In genomic region chr7:80103335-80103734, GRCm38 (mm10) we compare ENCODE assay signal across 19 mouse cellular contexts. TPM values are rescaled to one million over a fixed set of nuclear protein-coding genes. Genes with fewer than 3 reads are reported as not detected.
DNase-seq lines count a peak whose midpoint lies in the region; ATAC-seq and TF ChIP-seq lines count a peak whose summit lies in the region.
"Had no signal": no experiment of that assay in that cellular context is flagged by ENCODE, and none has a peak within 500 bp of the region (broad histone marks: within the 10 kb centered on the region; RNA-seq: fewer than 3 reads in every experiment).

No protein-coding gene starts in this region.

- no peak for TF ChIP-seq CTCF in midbrain, postnatal 0 days (IDR thresholded peaks at IDR 0.05)

- no peaks in the 10 kb centered on the region for H3K9me3 ChIP-seq in forebrain, embryonic 14.5 days (replicated peaks; ENCODE audit: control insufficient read depth, low read length)
- no peaks in the 10 kb centered on the region; the same call in 1 of the 2 replicates for H3K9me3 ChIP-seq in forebrain, embryonic 10.5 days
- H3K9me3 ChIP-seq in heart, embryonic 15.5 days (replicated peaks): no peaks in the 10 kb centered on the region
- no peaks in the 10 kb centered on the region for H3K9me3 ChIP-seq in heart, embryonic 11.5 days (replicated peaks; ENCODE audit: control insufficient read depth, low read length)
- no peaks in the 10 kb centered on the region for H3K9me3 ChIP-seq in midbrain, postnatal 0 days (ENCODE audit: low read length)
- no peaks in the 10 kb centered on the region for H3K9me3 ChIP-seq in midbrain, embryonic 15.5 days
- no peaks in the 10 kb centered on the region for H3K9me3 ChIP-seq in intestine, embryonic 15.5 days
- H3K9me3 ChIP-seq: embryonic facial prominence, embryonic 15.5 days; heart, embryonic 10.5 days had no signal

- H3K9ac ChIP-seq in forebrain, embryonic 14.5 days (ENCODE audit: low read length): no peak overlapping the region
- no peak overlapping the region for H3K9ac ChIP-seq in heart, embryonic 15.5 days
- H3K9ac ChIP-seq in heart, embryonic 11.5 days (ENCODE audit: low read depth, low read length): no peak overlapping the region
- no peak overlapping the region for H3K9ac ChIP-seq in midbrain, postnatal 0 days (replicated peaks; ENCODE audit: low read length, poor library complexity, severe bottlenecking)
- no peak overlapping the region for H3K9ac ChIP-seq in midbrain, embryonic 15.5 days
- no peak overlapping the region for H3K9ac ChIP-seq in intestine, embryonic 15.5 days
- H3K9ac ChIP-seq: embryonic facial prominence, embryonic 15.5 days had no signal

- peak; percentile 43 for DNase-seq in forebrain, embryonic 14.5 days (ENCODE audit: low spot score)
- DNase-seq in forebrain, embryonic 10.5 days (ENCODE audit: extremely low spot score, low spot score): no peak
- DNase-seq in midbrain, postnatal 0 days (ENCODE audit: low spot score): peak; percentile 43
- DNase-seq: adrenal gland, adult 2 months; adrenal gland, postnatal 25 days; cerebellum, adult 11-12 months; embryo, embryonic 11 days; gastrocnemius, postnatal 36 days; heart, adult 18-20 months; heart, postnatal 36 days; kidney, adult 8-10 months had no signal

- H3K4me2 ChIP-seq in forebrain, embryonic 14.5 days (ENCODE audit: low read length): no peak overlapping the region
- H3K4me2 ChIP-seq in heart, embryonic 15.5 days: no peak overlapping the region
- H3K4me2 ChIP-seq in heart, embryonic 11.5 days: no peak overlapping the region
- H3K4me2 ChIP-seq in midbrain, postnatal 0 days (ENCODE audit: low read depth, low read length, poor library complexity, severe bottlenecking): no peak overlapping the region
- H3K4me2 ChIP-seq in midbrain, embryonic 15.5 days: no peak overlapping the region
- H3K4me2 ChIP-seq in intestine, embryonic 15.5 days (replicated peaks): no peak overlapping the region
- H3K4me2 ChIP-seq: embryonic facial prominence, embryonic 15.5 days had no signal

- no peaks in the 10 kb centered on the region for H3K27me3 ChIP-seq in forebrain, embryonic 14.5 days (replicated peaks; ENCODE audit: control insufficient read depth, insufficient read depth, low read length)
- no peaks in the 10 kb centered on the region for H3K27me3 ChIP-seq in forebrain, embryonic 10.5 days (ENCODE audit: poor library complexity, severe bottlenecking)
- no peaks in the 10 kb centered on the region for H3K27me3 ChIP-seq in heart, embryonic 15.5 days
- H3K27me3 ChIP-seq in heart, embryonic 11.5 days (ENCODE audit: control insufficient read depth, insufficient read depth, low read length): no peaks in the 10 kb centered on the region
- H3K27me3 ChIP-seq in midbrain, postnatal 0 days (ENCODE audit: insufficient read depth, low read length): no peaks in the 10 kb centered on the region
- no peaks in the 10 kb centered on the region for H3K27me3 ChIP-seq in midbrain, embryonic 15.5 days (replicated peaks)
- H3K27me3 ChIP-seq in intestine, embryonic 15.5 days (replicated peaks): no peaks in the 10 kb centered on the region
- H3K27me3 ChIP-seq: embryonic facial prominence, embryonic 15.5 days had no signal

- no peaks in the 10 kb centered on the region for H3K4me1 ChIP-seq in forebrain, embryonic 14.5 days (ENCODE audit: control insufficient read depth, insufficient read depth, low read length)
- H3K4me1 ChIP-seq in forebrain, embryonic 10.5 days: 0 out of 2 replicates have a peak, but pooled peaks cover 5% of the 10 kb centered on the region
- H3K4me1 ChIP-seq in heart, embryonic 15.5 days (replicated peaks): peaks cover 25% of the 10 kb centered on the region
- H3K4me1 ChIP-seq in heart, embryonic 11.5 days (ENCODE audit: control insufficient read depth, insufficient read depth, low read length): peaks cover 5% of the 10 kb centered on the region
- no peaks in the 10 kb centered on the region for H3K4me1 ChIP-seq in midbrain, postnatal 0 days (ENCODE audit: insufficient read depth, low read length)
- H3K4me1 ChIP-seq in midbrain, embryonic 15.5 days: no peaks in the 10 kb centered on the region
- no peaks in the 10 kb centered on the region; the same call in none of the 2 replicates for H3K4me1 ChIP-seq in intestine, embryonic 15.5 days (replicated peaks)
- H3K4me1 ChIP-seq: embryonic facial prominence, embryonic 15.5 days had no signal

- 81% methylated on average over 3 of the region's 3 CpGs for WGBS in forebrain, embryonic 14.5 days
- WGBS in forebrain, embryonic 10.5 days: 86% methylated on average over 3 of the region's 3 CpGs
- WGBS in heart, embryonic 15.5 days: 85% methylated on average over 3 of the region's 3 CpGs
- WGBS in heart, embryonic 11.5 days (ENCODE audit: insufficient replicate concordance): 88% methylated on average over 3 of the region's 3 CpGs
- WGBS in midbrain, postnatal 0 days: 79% methylated on average over 3 of the region's 3 CpGs
- 80% methylated on average over 3 of the region's 3 CpGs for WGBS in midbrain, embryonic 15.5 days
- WGBS in intestine, embryonic 15.5 days: 74% methylated on average over 3 of the region's 3 CpGs

- H3K4me3 ChIP-seq in forebrain, embryonic 14.5 days (ENCODE audit: low read depth, low read length): no peak overlapping the region
- no peak overlapping the region for H3K4me3 ChIP-seq in forebrain, embryonic 10.5 days
- H3K4me3 ChIP-seq in heart, embryonic 15.5 days: no peak overlapping the region
- no peak overlapping the region for H3K4me3 ChIP-seq in heart, embryonic 11.5 days (ENCODE audit: low read depth, low read length)
- H3K4me3 ChIP-seq in midbrain, postnatal 0 days (ENCODE audit: low read depth, low read length): no peak overlapping the region
- no peak overlapping the region for H3K4me3 ChIP-seq in midbrain, embryonic 15.5 days
- H3K4me3 ChIP-seq in intestine, embryonic 15.5 days (replicated peaks): no peak overlapping the region
- H3K4me3 ChIP-seq: embryonic facial prominence, embryonic 15.5 days; erythroblast, embryonic 14.5 days; heart, embryonic 10.5 days had no signal

- peak; percentile 71 for ATAC-seq in forebrain, embryonic 14.5 days
- 0 out of 2 replicates have a peak, but pooled peaks have one; percentile 10 for ATAC-seq in heart, embryonic 15.5 days (replicated peaks; ENCODE audit: insufficient number of reproducible peaks, insufficient read depth, low FRiP score, low read depth)
- no peak for ATAC-seq in heart, embryonic 11.5 days (replicated peaks; ENCODE audit: insufficient number of reproducible peaks, low FRiP score, low TSS enrichment)
- ATAC-seq in midbrain, postnatal 0 days (ENCODE audit: low FRiP score): no peak
- no peak for ATAC-seq in midbrain, embryonic 15.5 days (replicated peaks)
- ATAC-seq in intestine, embryonic 15.5 days: no peak
- ATAC-seq: intestine, postnatal 0 days had no signal

- peaks cover 52% of the 10 kb centered on the region for H3K36me3 ChIP-seq in forebrain, embryonic 14.5 days (ENCODE audit: control insufficient read depth, insufficient read depth, low read length)
- peaks cover 86% of the 10 kb centered on the region for H3K36me3 ChIP-seq in forebrain, embryonic 10.5 days (replicated peaks)
- H3K36me3 ChIP-seq in heart, embryonic 15.5 days: peaks cover 48% of the 10 kb centered on the region
- peaks cover 45% of the 10 kb centered on the region for H3K36me3 ChIP-seq in heart, embryonic 11.5 days (ENCODE audit: control insufficient read depth, insufficient read depth, low read length)
- H3K36me3 ChIP-seq in midbrain, postnatal 0 days (ENCODE audit: insufficient read depth, low read length): peaks cover 29% of the 10 kb centered on the region
- H3K36me3 ChIP-seq in midbrain, embryonic 15.5 days (replicated peaks): peaks cover 28% of the 10 kb centered on the region
- H3K36me3 ChIP-seq in intestine, embryonic 15.5 days: peaks cover 44% of the 10 kb centered on the region

- no peak overlapping the region for H3K27ac ChIP-seq in forebrain, embryonic 14.5 days (ENCODE audit: low read depth, low read length)
- no peak overlapping the region for H3K27ac ChIP-seq in forebrain, embryonic 10.5 days
- H3K27ac ChIP-seq in heart, embryonic 15.5 days: no peak overlapping the region
- H3K27ac ChIP-seq in heart, embryonic 11.5 days (ENCODE audit: low read depth, low read length): no peak overlapping the region
- no peak overlapping the region for H3K27ac ChIP-seq in midbrain, postnatal 0 days (ENCODE audit: low read depth, low read length)
- H3K27ac ChIP-seq in midbrain, embryonic 15.5 days: no peak overlapping the region
- no peak overlapping the region for H3K27ac ChIP-seq in intestine, embryonic 15.5 days
- H3K27ac ChIP-seq: embryonic facial prominence, embryonic 15.5 days; heart, embryonic 10.5 days had no signal

RNA-seq across cellular contexts. Expression of gene Idh2, which starts 11.9 kb away (rescaled TPM):
- 315 and 338 TPM in 2 replicates for polyA plus RNA-seq in forebrain, embryonic 14.5 days (2014; fragmentation: Nextera tagmentation; extraction: Ambion mirVana)
- 462 and 476 TPM in 2 replicates for polyA plus RNA-seq in forebrain, embryonic 10.5 days (2016; fragmentation: Nextera tagmentation; extraction: Ambion mirVana)
- 2,234 and 2,284 TPM in 2 replicates for polyA plus RNA-seq in heart, embryonic 15.5 days (2015; fragmentation: Nextera tagmentation; extraction: Ambion mirVana)
- 1,200 and 1,395 TPM in 2 replicates for polyA plus RNA-seq in heart, embryonic 11.5 days (2014; fragmentation: Nextera tagmentation; extraction: Ambion mirVana)
- 122 and 136 TPM in 2 replicates for total RNA-seq in midbrain, postnatal 0 days (2014; rRNA removed)
- polyA plus RNA-seq in midbrain, postnatal 0 days (2015; fragmentation: Nextera tagmentation; extraction: Ambion mirVana): 115 and 124 TPM in 2 replicates
- 242 and 249 TPM in 2 replicates for polyA plus RNA-seq in midbrain, embryonic 15.5 days (2015; fragmentation: Nextera tagmentation; extraction: Ambion mirVana)
- polyA plus RNA-seq in intestine, embryonic 15.5 days (2015; fragmentation: Nextera tagmentation; extraction: Ambion mirVana): 520 and 568 TPM in 2 replicates

Comparison
In these comparisons a context has a peak if more than half of its experiments do, and no peak if none do; other contexts are left out.
1. ATAC-seq: peak in forebrain, embryonic 14.5 days (single experiment) and heart, embryonic 15.5 days (single experiment); none in heart, embryonic 11.5 days (single experiment), midbrain, postnatal 0 days (single experiment), midbrain, embryonic 15.5 days (single experiment) and intestine, embryonic 15.5 days (single experiment).